Mouse (Mus musculus): ENCODE data around the gene Rasd1. TPM values are rescaled to one million over a fixed set of nuclear protein-coding genes. Genes with fewer than 3 reads are reported as not detected.

The Rasd1 gene
- polyA plus RNA-seq, 1 experiment = 7.8 TPM

- peaks cover 9% of the 10 kb centered on the region for H3K4me1 ChIP-seq (ENCODE audit: control insufficient read depth, insufficient read depth, low read length)
- TF ChIP-seq CTCF (IDR thresholded peaks at IDR 0.05; ENCODE audit: control insufficient read depth, insufficient read depth, insufficient replicate concordance, low read depth, low read length) (no peak), POLR2A (IDR thresholded peaks at IDR 0.05; ENCODE audit: control insufficient read depth, low read depth, low read length) (no peak)
- H3K4me3 ChIP-seq (ENCODE audit: control insufficient read depth, low read depth, low read length) = no peak overlapping the region
- no peaks in the 10 kb centered on the region for H3K27me3 ChIP-seq (ENCODE audit: control insufficient read depth, insufficient read depth, low read length)
- no peaks in the 10 kb centered on the region for H3K36me3 ChIP-seq (ENCODE audit: control insufficient read depth, insufficient read depth, low read length)
- no peak overlapping the region for H3K27ac ChIP-seq (ENCODE audit: control insufficient read depth, insufficient read depth, low read depth, low read length)
These were observed 3.0 kb upstream of the Rasd1 start for GRCm38 (mm10) chr11:59967765-59968164.

DNA sequence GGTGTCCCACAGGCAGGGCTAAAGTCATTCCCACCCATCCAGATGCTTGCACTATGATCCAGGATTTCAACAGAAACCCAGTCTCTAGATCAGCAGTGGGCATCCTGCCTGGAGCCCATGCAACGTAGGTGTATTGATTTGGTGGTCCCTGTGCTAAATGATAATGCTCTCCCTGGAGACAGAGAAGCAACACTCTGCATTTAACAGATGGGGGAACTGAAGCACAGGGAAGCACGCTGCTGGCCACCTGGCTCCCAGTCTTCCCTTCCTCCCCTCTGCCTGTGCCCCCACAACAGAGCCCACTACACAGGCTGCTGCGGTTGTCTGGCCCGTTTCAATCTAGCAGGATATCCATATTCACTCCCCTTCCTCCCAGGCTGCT is 1.3 kb upstream of the Rasd1 start:
- Histone ChIP-seq H3K4me3 (ENCODE audit: control insufficient read depth, low read depth, low read length) (no peak overlapping the region), H3K27me3 (ENCODE audit: control insufficient read depth, insufficient read depth, low read length) (no peaks in the 10 kb centered on the region), H3K4me1 (ENCODE audit: control insufficient read depth, insufficient read depth, low read length) (peaks cover 9% of the 10 kb centered on the region), H3K36me3 (ENCODE audit: control insufficient read depth, insufficient read depth, low read length) (no peaks in the 10 kb centered on the region), H3K27ac (ENCODE audit: control insufficient read depth, insufficient read depth, low read depth, low read length) (no peak overlapping the region)
- TF ChIP-seq POLR2A (IDR thresholded peaks at IDR 0.05; ENCODE audit: control insufficient read depth, low read depth, low read length) (no peak), CTCF (IDR thresholded peaks at IDR 0.05; ENCODE audit: control insufficient read depth, insufficient read depth, insufficient replicate concordance, low read depth, low read length) (no peak)

DNA sequence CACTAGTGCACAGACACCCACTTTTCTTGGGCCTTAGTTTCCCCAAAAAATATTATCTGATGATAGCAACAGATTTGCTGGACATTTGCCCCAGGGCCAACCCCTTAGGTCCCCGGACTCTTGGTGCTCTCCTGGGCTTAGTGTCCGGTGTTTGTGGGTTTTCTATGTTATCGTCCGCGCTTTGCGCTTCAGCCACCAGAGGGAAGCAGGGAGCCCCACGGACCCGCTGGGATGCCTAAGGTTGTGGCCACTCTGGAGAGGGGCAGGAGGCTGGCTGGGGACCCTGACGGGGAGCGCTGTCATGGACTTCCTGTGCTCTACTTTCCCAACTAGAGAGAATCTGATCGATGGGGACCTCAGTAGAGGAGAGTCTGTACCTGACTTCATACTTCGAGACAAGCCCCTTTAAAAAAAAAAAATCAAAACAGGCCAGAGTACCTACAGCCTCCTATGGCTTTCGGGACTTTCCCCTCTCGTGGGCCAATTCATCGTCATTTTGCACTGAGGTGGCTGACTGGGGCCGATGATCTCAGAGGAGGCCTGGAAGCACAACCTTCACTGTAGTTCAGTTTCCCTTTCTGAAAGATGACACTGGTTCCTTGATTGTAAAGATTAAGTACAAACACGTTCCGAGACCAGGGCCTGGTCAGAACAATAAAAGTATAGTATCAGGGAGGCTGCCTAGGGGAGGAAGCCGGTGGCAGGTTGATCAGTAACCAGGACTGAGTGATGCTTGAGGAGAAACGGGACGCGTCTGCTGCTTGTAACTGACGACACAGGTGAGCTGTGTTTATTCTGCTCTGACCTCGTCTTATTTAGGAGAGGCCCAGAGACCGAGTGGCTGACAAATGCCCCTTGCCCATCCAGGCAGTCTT is 720 bp upstream of the Rasd1 start:
- Histone ChIP-seq H3K27ac (ENCODE audit: control insufficient read depth, insufficient read depth, low read depth, low read length) (0 out of 2 replicates have a peak overlapping the region, but pooled peaks have one; percentile 45), H3K27me3 (ENCODE audit: control insufficient read depth, insufficient read depth, low read length) (no peaks in the 10 kb centered on the region), H3K4me1 (ENCODE audit: control insufficient read depth, insufficient read depth, low read length) (peaks cover 11% of the 10 kb centered on the region)

GRCm38 (mm10) chr11:59964163-59964758 is 483 bp downstream of the Rasd1 start:
- peaks cover 17% of the 10 kb centered on the region for H3K4me1 ChIP-seq (ENCODE audit: control insufficient read depth, insufficient read depth, low read length)
- no peaks in the 10 kb centered on the region; the same call in 1 of the 2 replicates for H3K36me3 ChIP-seq (ENCODE audit: control insufficient read depth, insufficient read depth, low read length)
- TF ChIP-seq CTCF (IDR thresholded peaks at IDR 0.05; ENCODE audit: control insufficient read depth, insufficient read depth, insufficient replicate concordance, low read depth, low read length) (no peak), POLR2A (IDR thresholded peaks at IDR 0.05; ENCODE audit: control insufficient read depth, low read depth, low read length) (no peak)
- peak overlapping the region; percentile 75 for H3K4me3 ChIP-seq (ENCODE audit: control insufficient read depth, low read depth, low read length)
- peak overlapping the region; percentile 70 for H3K27ac ChIP-seq (ENCODE audit: control insufficient read depth, insufficient read depth, low read depth, low read length)
- no peaks in the 10 kb centered on the region for H3K27me3 ChIP-seq (ENCODE audit: control insufficient read depth, insufficient read depth, low read length)

More for the DNA sequence above, 720 bp upstream of the Rasd1 start:
- Histone ChIP-seq H3K36me3 (ENCODE audit: control insufficient read depth, insufficient read depth, low read length) (no peaks in the 10 kb centered on the region; the same call in 1 of the 2 replicates), H3K4me3 (ENCODE audit: control insufficient read depth, low read depth, low read length) (peak overlapping the region; percentile 75)
- no peak for TF ChIP-seq POLR2A (IDR thresholded peaks at IDR 0.05; ENCODE audit: control insufficient read depth, low read depth, low read length)
- TF ChIP-seq CTCF (IDR thresholded peaks at IDR 0.05; ENCODE audit: control insufficient read depth, insufficient read depth, insufficient replicate concordance, low read depth, low read length) = peak; percentile 67; the same call in 1 of the 2 replicates

DNA sequence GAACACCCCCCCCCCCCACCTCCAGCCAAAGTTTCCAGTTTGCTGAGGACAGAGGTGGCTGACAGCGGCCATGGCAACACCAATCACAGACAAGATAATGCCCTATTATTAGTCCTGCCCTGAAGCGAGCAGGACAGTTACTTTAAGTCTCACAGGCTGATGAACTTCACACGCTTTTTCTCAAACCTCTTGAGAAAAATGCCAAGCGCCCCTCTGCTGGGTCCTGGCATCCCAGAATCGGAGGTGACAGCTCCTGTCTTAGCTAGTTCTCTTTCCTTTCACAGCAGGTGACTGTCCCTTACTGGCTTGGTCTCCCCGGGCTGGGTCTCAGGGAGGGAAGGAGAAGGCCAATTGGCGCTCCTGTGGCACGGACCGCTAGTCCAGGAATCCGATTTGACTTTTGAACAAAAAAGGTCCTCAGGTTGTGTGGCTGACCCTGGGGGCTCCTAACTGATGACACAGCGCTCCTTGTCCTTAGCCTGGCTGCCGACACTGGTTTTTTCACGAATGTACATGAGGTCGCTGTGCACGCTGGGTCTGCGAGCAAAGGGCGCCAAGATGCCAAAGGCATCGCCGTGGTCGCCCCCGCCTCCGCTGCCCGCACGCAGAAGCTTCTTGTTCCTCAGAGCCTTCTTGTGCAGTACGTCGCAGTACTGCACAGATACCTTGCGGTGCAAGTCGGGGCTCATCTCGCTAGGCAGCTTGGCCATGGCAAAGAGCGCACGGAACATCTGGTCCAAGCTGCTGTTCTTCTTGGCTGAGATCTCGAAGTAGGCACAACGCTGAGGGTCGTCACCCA is 1.2 kb downstream of the Rasd1 start:
- H3K27me3 ChIP-seq (ENCODE audit: control insufficient read depth, insufficient read depth, low read length) = no peaks in the 10 kb centered on the region
- H3K27ac ChIP-seq (ENCODE audit: control insufficient read depth, insufficient read depth, low read depth, low read length) = peak overlapping the region; percentile 67

GRCm38 (mm10) chr11:59962590-59962989 is 2.2 kb downstream of the Rasd1 start:
- TF ChIP-seq POLR2A (IDR thresholded peaks at IDR 0.05; ENCODE audit: control insufficient read depth, low read depth, low read length) (no peak), CTCF (IDR thresholded peaks at IDR 0.05; ENCODE audit: control insufficient read depth, insufficient read depth, insufficient replicate concordance, low read depth, low read length) (no peak)
- peaks cover 19% of the 10 kb centered on the region for H3K4me1 ChIP-seq (ENCODE audit: control insufficient read depth, insufficient read depth, low read length)
- peak overlapping the region; percentile 26; the same call in 1 of the 2 replicates for H3K27ac ChIP-seq (ENCODE audit: control insufficient read depth, insufficient read depth, low read depth, low read length)
- H3K36me3 ChIP-seq (ENCODE audit: control insufficient read depth, insufficient read depth, low read length) = no peaks in the 10 kb centered on the region; the same call in 1 of the 2 replicates
- H3K27me3 ChIP-seq (ENCODE audit: control insufficient read depth, insufficient read depth, low read length) = no peaks in the 10 kb centered on the region
- H3K4me3 ChIP-seq (ENCODE audit: control insufficient read depth, low read depth, low read length) = no peak overlapping the region

More for the DNA sequence above, 1.2 kb downstream of the Rasd1 start:
- no peaks in the 10 kb centered on the region; the same call in 1 of the 2 replicates for H3K36me3 ChIP-seq (ENCODE audit: control insufficient read depth, insufficient read depth, low read length)
- no peak; the same call in 1 of the 2 replicates for TF ChIP-seq POLR2A (IDR thresholded peaks at IDR 0.05; ENCODE audit: control insufficient read depth, low read depth, low read length)
- TF ChIP-seq CTCF (IDR thresholded peaks at IDR 0.05; ENCODE audit: control insufficient read depth, insufficient read depth, insufficient replicate concordance, low read depth, low read length) = no peak
- peaks cover 19% of the 10 kb centered on the region for H3K4me1 ChIP-seq (ENCODE audit: control insufficient read depth, insufficient read depth, low read length)
- peak overlapping the region; percentile 75 for H3K4me3 ChIP-seq (ENCODE audit: control insufficient read depth, low read depth, low read length)

Data from testis, adult 2 months (tissue).